Mouse (Mus musculus): Measurements from ENCODE around the gene Rasgrp3.
"Not testable (repeated sequence)": the region's sequence is repeated elsewhere in the genome, so short reads cannot be mapped to it uniquely, and the experiment has no call there.

The Rasgrp3 gene

GRCm38 (mm10) chr17:75435599-75435998 lies at the start of gene Rasgrp3:
Gene Rasgrp3, plus strand, starts transcription at chr17:75435896.
- DNase-seq (ENCODE audit: low spot score), result no peak

- no peak for DNase-seq (ENCODE audit: low spot score)
These were observed 47.3 kb upstream of the Rasgrp3 start for GRCm38 (mm10) chr17:75388402-75388801.

- DNase-seq (ENCODE audit: low spot score), result no peak
These were observed 45.6 kb upstream of the Rasgrp3 start for GRCm38 (mm10) chr17:75390142-75390541.

GRCm38 (mm10) chr17:75391429-75392192 lies 44.1 kb upstream of the Rasgrp3 start:
- no peak for DNase-seq (ENCODE audit: low spot score)

GRCm38 (mm10) chr17:75406405-75406804 lies 29.3 kb upstream of the Rasgrp3 start:
- DNase-seq (ENCODE audit: low spot score), result no peak

GRCm38 (mm10) chr17:75416861-75417260 lies 18.8 kb upstream of the Rasgrp3 start:
- no peak for DNase-seq (ENCODE audit: low spot score)

- no peak for DNase-seq (ENCODE audit: low spot score)
These were observed 1.5 kb upstream of the Rasgrp3 start for GRCm38 (mm10) chr17:75434152-75434551.

- DNase-seq (ENCODE audit: low spot score), result no peak
These were observed 825 bp upstream of the Rasgrp3 start for GRCm38 (mm10) chr17:75434871-75435270.

GRCm38 (mm10) chr17:75436095-75436494 lies 399 bp downstream of the Rasgrp3 start:
- no peak for DNase-seq (ENCODE audit: low spot score)

GRCm38 (mm10) chr17:75436819-75437218 lies 1.1 kb downstream of the Rasgrp3 start:
- DNase-seq (ENCODE audit: low spot score), result no peak

GRCm38 (mm10) chr17:75437239-75437750 lies 1.6 kb downstream of the Rasgrp3 start:
- no peak for DNase-seq (ENCODE audit: low spot score)

- no peak for DNase-seq (ENCODE audit: low spot score)
These were observed 2.5 kb downstream of the Rasgrp3 start for GRCm38 (mm10) chr17:75438162-75438561.

GRCm38 (mm10) chr17:75439062-75439461 lies 3.4 kb downstream of the Rasgrp3 start:
- DNase-seq (ENCODE audit: low spot score), result no peak

GRCm38 (mm10) chr17:75440619-75441018 lies 4.9 kb downstream of the Rasgrp3 start:
- DNase-seq (ENCODE audit: low spot score), result no peak

GRCm38 (mm10) chr17:75441260-75441830 lies 5.6 kb downstream of the Rasgrp3 start:
- no peak for DNase-seq (ENCODE audit: low spot score)

GRCm38 (mm10) chr17:75442352-75442751 lies 6.7 kb downstream of the Rasgrp3 start:
- DNase-seq (ENCODE audit: low spot score), result no peak

GRCm38 (mm10) chr17:75443064-75443621 lies 7.4 kb downstream of the Rasgrp3 start:
- DNase-seq (ENCODE audit: low spot score), result no peak

- DNase-seq (ENCODE audit: low spot score), result no peak
These were observed 12.6 kb downstream of the Rasgrp3 start for GRCm38 (mm10) chr17:75448257-75448656.

GRCm38 (mm10) chr17:75449022-75449421 lies 13.3 kb downstream of the Rasgrp3 start:
- DNase-seq (ENCODE audit: low spot score), result no peak

GRCm38 (mm10) chr17:75452313-75452712 lies 16.6 kb downstream of the Rasgrp3 start:
- DNase-seq (ENCODE audit: low spot score), result no peak

GRCm38 (mm10) chr17:75453639-75454038 lies 17.9 kb downstream of the Rasgrp3 start:
- DNase-seq (ENCODE audit: low spot score), result no peak

GRCm38 (mm10) chr17:75456096-75456495 lies 20.4 kb downstream of the Rasgrp3 start:
- DNase-seq (ENCODE audit: low spot score), result not testable (repeated sequence)

GRCm38 (mm10) chr17:75460621-75461020 lies 24.9 kb downstream of the Rasgrp3 start:
- no peak for DNase-seq (ENCODE audit: low spot score)

Measured in ovary, postnatal 36 days (tissue).